Mouse (Mus musculus): ENCODE data around the gene Srrm1. TPM values are rescaled to one million over a fixed set of nuclear protein-coding genes. Genes with fewer than 3 reads are reported as not detected.

Gene Srrm1
- 151 and 163 TPM in 2 replicates for polyA plus RNA-seq (2015; fragmentation: Nextera tagmentation; extraction: Ambion mirVana)

DNA sequence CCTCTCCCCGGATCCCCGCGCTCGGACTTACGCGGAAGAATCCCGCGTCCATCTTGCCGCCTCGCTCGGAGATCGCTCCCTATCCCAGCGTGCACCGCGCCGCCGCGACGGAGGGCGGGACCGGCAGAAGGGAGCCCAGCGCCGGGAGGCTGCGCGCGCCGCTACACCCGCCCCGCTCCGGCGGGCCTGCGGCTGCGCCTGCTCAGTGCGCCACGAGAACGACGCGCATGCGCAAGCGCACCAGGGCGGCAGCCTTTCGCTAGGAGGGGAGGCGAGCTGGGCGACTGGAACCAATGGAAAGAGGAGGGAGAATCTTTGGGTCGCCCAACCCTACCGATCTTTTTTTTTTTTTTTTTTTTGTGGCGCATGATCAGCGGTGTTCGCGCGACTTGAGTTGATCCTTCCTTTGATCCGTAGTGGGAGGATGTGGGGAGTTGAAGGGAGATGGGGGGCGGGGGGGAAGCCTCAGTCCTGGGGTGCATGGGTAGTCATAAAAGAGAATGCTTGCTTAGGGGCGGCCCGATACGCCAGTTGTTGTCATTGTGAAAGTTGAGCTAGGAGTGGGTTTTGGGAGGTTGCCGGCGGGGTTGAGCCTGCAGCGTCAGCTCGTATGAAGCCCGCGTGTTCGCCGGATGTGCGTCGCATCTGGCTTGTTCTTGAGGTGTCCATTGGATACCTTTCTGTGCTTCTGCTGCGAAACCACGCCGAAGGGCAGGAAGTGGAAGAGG lies at the start of gene Srrm1:
Gene Srrm1, minus strand, starts transcription at position 256 of the 728 bp plus-strand sequence.
- peak within 1 kb of the TSS; percentile 65 for H3K4me3 ChIP-seq (ENCODE audit: low read length)
- H3K36me3 ChIP-seq (ENCODE audit: control insufficient read depth, insufficient read depth, low read length), result no peaks in the 10 kb centered on the region
- no peaks in the 10 kb centered on the region for H3K27me3 ChIP-seq (replicated peaks; ENCODE audit: control insufficient read depth, insufficient read depth, low read length)
- H3K4me1 ChIP-seq (ENCODE audit: control insufficient read depth, insufficient read depth, low read depth, low read length), result peaks cover 14% of the 10 kb centered on the region
- H3K9me3 ChIP-seq (ENCODE audit: control insufficient read depth, low read length), result no peaks in the 10 kb centered on the region
- H3K4me2 ChIP-seq (ENCODE audit: low read length), result peak within 1 kb of the TSS; percentile 94
- peak; percentile 94 for ATAC-seq
- H3K9ac ChIP-seq (ENCODE audit: low read depth, low read length), result peak within 1 kb of the TSS; percentile 81
- WGBS, result 0% methylated on average over 67 of the region's 69 CpGs
- H3K27ac ChIP-seq (ENCODE audit: low read depth, low read length), result peak within 1 kb of the TSS; percentile 92

GRCm38 (mm10) chr4:135401881-135402280 lies 48.8 kb upstream of the Srrm1 start:
- ATAC-seq, result no peak
- H3K36me3 ChIP-seq (ENCODE audit: control insufficient read depth, insufficient read depth, low read length), result no peaks in the 10 kb centered on the region
- 32% methylated on average over 7 of the region's 7 CpGs for WGBS
- no peak overlapping the region for H3K4me2 ChIP-seq (ENCODE audit: low read length)
- H3K27me3 ChIP-seq (replicated peaks; ENCODE audit: control insufficient read depth, insufficient read depth, low read length), result peaks cover 9% of the 10 kb centered on the region
- no peaks in the 10 kb centered on the region for H3K9me3 ChIP-seq (ENCODE audit: control insufficient read depth, low read length)
- H3K27ac ChIP-seq (ENCODE audit: low read depth, low read length), result no peak overlapping the region
- H3K4me1 ChIP-seq (ENCODE audit: control insufficient read depth, insufficient read depth, low read depth, low read length), result peaks cover 8% of the 10 kb centered on the region
- no peak overlapping the region for H3K9ac ChIP-seq (ENCODE audit: low read depth, low read length)
- H3K4me3 ChIP-seq (ENCODE audit: low read length), result no peak overlapping the region

DNA sequence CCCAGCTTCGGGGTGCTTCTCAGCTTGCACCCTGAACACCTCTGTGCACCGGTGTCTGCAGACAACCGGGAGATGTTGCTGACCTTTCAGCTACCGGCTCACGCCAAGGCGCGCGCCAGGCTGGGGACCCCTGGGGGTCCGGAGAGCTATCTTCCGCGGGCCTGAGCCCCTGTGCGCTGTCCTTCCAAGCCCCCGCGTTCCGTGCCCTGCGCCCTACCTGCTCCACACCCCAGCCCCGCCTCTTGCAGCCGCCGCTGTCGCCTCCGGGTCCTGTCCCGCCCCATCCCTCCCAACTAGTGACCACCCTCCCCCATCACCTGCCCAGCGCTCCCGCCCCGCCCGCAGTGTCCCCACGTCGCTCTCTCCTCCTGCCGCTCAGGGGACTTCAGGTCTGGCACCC lies 44.9 kb upstream of the Srrm1 start, which contains the start of gene Ncmap:
Gene Ncmap, minus strand, starts transcription at position 237 of the 400 bp plus-strand sequence.
- H3K4me2 ChIP-seq (ENCODE audit: low read length), result peak within 1 kb of the TSS; percentile 63
- no peak within 1 kb of the TSS for H3K27ac ChIP-seq (ENCODE audit: low read depth, low read length)
- no peaks in the 10 kb centered on the region for H3K36me3 ChIP-seq (ENCODE audit: control insufficient read depth, insufficient read depth, low read length)
- peaks cover 8% of the 10 kb centered on the region for H3K4me1 ChIP-seq (ENCODE audit: control insufficient read depth, insufficient read depth, low read depth, low read length)
- peak within 1 kb of the TSS; percentile 35 for H3K4me3 ChIP-seq (ENCODE audit: low read length)
- WGBS, result under 1% methylated on average over 28 of the region's 29 CpGs
- ATAC-seq, result no peak
- no peaks in the 10 kb centered on the region for H3K9me3 ChIP-seq (ENCODE audit: control insufficient read depth, low read length)
- peak within 1 kb of the TSS; percentile 43 for H3K9ac ChIP-seq (ENCODE audit: low read depth, low read length)
- peaks cover 18% of the 10 kb centered on the region for H3K27me3 ChIP-seq (replicated peaks; ENCODE audit: control insufficient read depth, insufficient read depth, low read length)

GRCm38 (mm10) chr4:135397551-135397950 lies 44.4 kb upstream of the Srrm1 start:
- peak overlapping the region; percentile 35 for H3K4me3 ChIP-seq (ENCODE audit: low read length)
- H3K4me1 ChIP-seq (ENCODE audit: control insufficient read depth, insufficient read depth, low read depth, low read length), result peaks cover 8% of the 10 kb centered on the region
- H3K27ac ChIP-seq (ENCODE audit: low read depth, low read length), result no peak overlapping the region
- peak overlapping the region; percentile 63 for H3K4me2 ChIP-seq (ENCODE audit: low read length)
- H3K36me3 ChIP-seq (ENCODE audit: control insufficient read depth, insufficient read depth, low read length), result no peaks in the 10 kb centered on the region
- H3K9me3 ChIP-seq (ENCODE audit: control insufficient read depth, low read length), result no peaks in the 10 kb centered on the region
- peak overlapping the region; percentile 43 for H3K9ac ChIP-seq (ENCODE audit: low read depth, low read length)
- 7% methylated on average over 16 of the region's 16 CpGs for WGBS
- ATAC-seq, result no peak
- peaks cover 18% of the 10 kb centered on the region for H3K27me3 ChIP-seq (replicated peaks; ENCODE audit: control insufficient read depth, insufficient read depth, low read length)

DNA sequence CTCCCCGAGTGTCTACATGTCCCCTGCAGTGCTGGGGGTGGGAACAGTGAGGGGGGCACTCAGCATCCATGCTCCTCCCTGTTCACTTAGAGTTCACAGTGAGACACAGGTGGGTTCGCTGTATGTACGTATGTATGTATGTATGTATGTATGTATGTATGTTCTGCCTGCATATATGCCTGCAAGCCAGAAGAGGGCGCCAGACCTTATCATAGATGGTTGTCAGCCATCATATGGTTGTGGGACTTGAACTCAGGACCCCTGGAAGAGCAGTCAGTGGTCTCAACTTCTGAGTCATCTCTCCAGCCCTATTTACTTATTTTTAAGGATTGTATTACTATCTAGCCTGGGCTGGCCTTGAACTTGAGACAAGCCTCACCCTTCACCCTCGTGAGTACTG lies 43.2 kb upstream of the Srrm1 start:
- H3K4me1 ChIP-seq (ENCODE audit: control insufficient read depth, insufficient read depth, low read depth, low read length), result peaks cover 8% of the 10 kb centered on the region
- H3K4me3 ChIP-seq (ENCODE audit: low read length), result no peak overlapping the region
- no peak for ATAC-seq
- H3K36me3 ChIP-seq (ENCODE audit: control insufficient read depth, insufficient read depth, low read length), result no peaks in the 10 kb centered on the region
- no peak overlapping the region for H3K9ac ChIP-seq (ENCODE audit: low read depth, low read length)
- no peak overlapping the region for H3K27ac ChIP-seq (ENCODE audit: low read depth, low read length)
- no peak overlapping the region for H3K4me2 ChIP-seq (ENCODE audit: low read length)
- H3K9me3 ChIP-seq (ENCODE audit: control insufficient read depth, low read length), result no peaks in the 10 kb centered on the region
- H3K27me3 ChIP-seq (replicated peaks; ENCODE audit: control insufficient read depth, insufficient read depth, low read length), result peaks cover 18% of the 10 kb centered on the region
- 90% methylated on average over 5 of the region's 5 CpGs for WGBS

DNA sequence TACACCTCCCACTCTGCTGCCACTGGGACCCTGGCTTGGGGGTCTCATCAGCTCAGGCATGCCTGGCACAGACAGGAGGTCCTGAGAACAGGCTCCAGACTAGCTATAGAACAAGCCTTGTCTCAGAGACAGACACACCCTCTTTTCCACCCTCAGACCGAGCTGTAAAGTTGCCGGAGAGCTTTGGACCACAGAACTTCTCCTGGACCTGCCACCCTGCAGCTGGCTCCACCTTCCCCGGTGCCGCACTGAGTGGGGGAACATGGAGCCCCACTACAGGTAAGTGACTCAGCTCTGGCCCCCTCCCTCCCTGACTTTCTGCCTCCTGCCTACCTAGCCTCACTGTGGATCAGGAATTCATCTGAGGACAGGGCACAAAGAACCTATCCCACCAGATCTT lies 42.3 kb upstream of the Srrm1 start:
- Histone ChIP-seq H3K27ac (ENCODE audit: low read depth, low read length) (no peak overlapping the region), H3K36me3 (ENCODE audit: control insufficient read depth, insufficient read depth, low read length) (no peaks in the 10 kb centered on the region), H3K4me3 (ENCODE audit: low read length) (no peak overlapping the region), H3K9ac (ENCODE audit: low read depth, low read length) (no peak overlapping the region), H3K27me3 (replicated peaks; ENCODE audit: control insufficient read depth, insufficient read depth, low read length) (peaks cover 18% of the 10 kb centered on the region), H3K4me1 (ENCODE audit: control insufficient read depth, insufficient read depth, low read depth, low read length) (peaks cover 8% of the 10 kb centered on the region), H3K4me2 (ENCODE audit: low read length) (no peak overlapping the region), H3K9me3 (ENCODE audit: control insufficient read depth, low read length) (no peaks in the 10 kb centered on the region)
- no peak for ATAC-seq
- 90% methylated on average over 4 of the region's 4 CpGs for WGBS

- no peak for ATAC-seq
- WGBS, result 89% methylated on average over 7 of the region's 7 CpGs
- H3K4me2 ChIP-seq (ENCODE audit: low read length), result no peak overlapping the region
Measured at GRCm38 (mm10) chr4:135394666-135395065, 41.5 kb upstream of the Srrm1 start.

DNA sequence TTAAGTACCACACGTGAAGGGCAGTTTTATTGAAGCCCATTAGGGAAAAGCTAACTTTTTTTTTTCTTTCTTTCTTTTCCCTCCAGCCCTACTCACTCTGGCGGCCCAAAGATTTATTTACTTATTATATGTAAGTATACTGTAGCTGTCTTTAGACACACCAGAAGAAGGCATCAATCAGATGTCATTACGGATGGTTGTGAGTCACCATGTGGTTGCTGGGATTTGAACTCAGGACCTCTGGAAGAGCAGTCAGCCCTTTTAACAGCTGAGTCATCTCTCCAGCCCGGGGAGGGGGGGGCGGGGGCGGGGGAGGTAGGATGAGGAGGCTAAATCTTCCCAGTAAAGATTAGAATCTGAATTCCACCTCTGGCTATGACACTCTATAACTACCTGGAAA lies 40.3 kb upstream of the Srrm1 start:
- H3K27me3 ChIP-seq (replicated peaks; ENCODE audit: control insufficient read depth, insufficient read depth, low read length), result peaks cover 10% of the 10 kb centered on the region
- H3K4me3 ChIP-seq (ENCODE audit: low read length), result no peak overlapping the region
- WGBS, result 79% methylated on average over 6 of the region's 6 CpGs
- no peak overlapping the region for H3K9ac ChIP-seq (ENCODE audit: low read depth, low read length)
- ATAC-seq, result no peak
- H3K9me3 ChIP-seq (ENCODE audit: control insufficient read depth, low read length), result no peaks in the 10 kb centered on the region
- H3K36me3 ChIP-seq (ENCODE audit: control insufficient read depth, insufficient read depth, low read length), result no peaks in the 10 kb centered on the region
- no peak overlapping the region for H3K4me2 ChIP-seq (ENCODE audit: low read length)
- H3K27ac ChIP-seq (ENCODE audit: low read depth, low read length), result no peak overlapping the region
- H3K4me1 ChIP-seq (ENCODE audit: control insufficient read depth, insufficient read depth, low read depth, low read length), result peaks cover 8% of the 10 kb centered on the region

More at GRCm38 (mm10) chr4:135394666-135395065, 41.5 kb upstream of the Srrm1 start:
- Histone ChIP-seq H3K36me3 (ENCODE audit: control insufficient read depth, insufficient read depth, low read length) (no peaks in the 10 kb centered on the region), H3K4me1 (ENCODE audit: control insufficient read depth, insufficient read depth, low read depth, low read length) (peaks cover 8% of the 10 kb centered on the region), H3K9ac (ENCODE audit: low read depth, low read length) (no peak overlapping the region), H3K27ac (ENCODE audit: low read depth, low read length) (no peak overlapping the region), H3K27me3 (replicated peaks; ENCODE audit: control insufficient read depth, insufficient read depth, low read length) (peaks cover 17% of the 10 kb centered on the region), H3K4me3 (ENCODE audit: low read length) (no peak overlapping the region), H3K9me3 (ENCODE audit: control insufficient read depth, low read length) (no peaks in the 10 kb centered on the region)

DNA sequence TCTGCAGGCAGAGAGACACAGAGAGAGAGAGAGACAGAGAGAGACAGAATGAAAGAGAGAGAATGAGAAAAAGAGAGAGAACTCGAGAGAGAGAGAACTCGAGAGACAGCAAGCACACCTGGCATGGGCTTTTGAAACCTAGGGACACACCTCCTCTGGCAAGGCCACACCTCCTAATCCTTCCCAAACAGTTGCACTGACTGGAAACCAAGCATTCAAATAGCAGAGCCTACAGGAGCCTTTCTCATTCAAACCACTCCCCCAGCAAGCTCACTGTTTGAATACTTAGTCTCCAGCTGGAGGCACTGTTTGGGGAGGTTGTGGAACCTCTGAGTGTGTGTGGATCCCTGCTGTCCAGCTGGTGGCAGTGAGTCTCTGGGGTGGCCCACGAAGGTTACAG lies 39.7 kb upstream of the Srrm1 start:
- H3K9me3 ChIP-seq (ENCODE audit: control insufficient read depth, low read length), result no peaks in the 10 kb centered on the region
- H3K9ac ChIP-seq (ENCODE audit: low read depth, low read length), result no peak overlapping the region
- ATAC-seq, result no peak
- no peak overlapping the region for H3K27ac ChIP-seq (ENCODE audit: low read depth, low read length)
- 80% methylated on average over 3 of the region's 3 CpGs for WGBS
- H3K27me3 ChIP-seq (replicated peaks; ENCODE audit: control insufficient read depth, insufficient read depth, low read length), result peaks cover 10% of the 10 kb centered on the region
- peaks cover 3% of the 10 kb centered on the region for H3K4me1 ChIP-seq (ENCODE audit: control insufficient read depth, insufficient read depth, low read depth, low read length)
- no peak overlapping the region for H3K4me3 ChIP-seq (ENCODE audit: low read length)
- no peak overlapping the region for H3K4me2 ChIP-seq (ENCODE audit: low read length)
- H3K36me3 ChIP-seq (ENCODE audit: control insufficient read depth, insufficient read depth, low read length), result no peaks in the 10 kb centered on the region
